Mouse (Mus musculus) left cerebral cortex, postnatal 14 days (tissue): ENCODE data around the gene Olfr384. TPM values are rescaled to one million over a fixed set of nuclear protein-coding genes. Genes with fewer than 3 reads are reported as not detected.
"Not testable (repeated sequence)": the region's sequence is repeated elsewhere in the genome, so short reads cannot be mapped to it uniquely, and the experiment has no call there.

ENCODE experiments used
- DNase-seq, 2 experiments: peaks; one replicate each; pipeline ENCODE4 v3.0.0; 2021 to 2022; ENCODE audit warnings: low spot score in 2 of 2, mixed read lengths in 1 of 2
- intact Hi-C: fragments of 180-260 bp; cut with DNase I; formaldehyde crosslinking; loops from one replicate; pipeline ENCODE4 v1.15.1; 2025
- long read RNA-seq, 2 experiments: library from polyadenylated mRNA; stranded (forward); transcript quantifications; one replicate each; pipeline ENCODE4 v2.0.0; 2021
- total RNA-seq, 2 experiments: library from RNA; stranded (reverse); gene quantifications; 2 replicates each; pipeline ENCODE4 v1.2.3; 2021

The Olfr384 gene
- not detected for total RNA-seq
- long read RNA-seq, experiment 1: 0 reads
- long read RNA-seq, experiment 2: 0 reads

- intact Hi-C loops: loop anchor here (2.0 kb wide), 1 partner anchor 47 kb away; no protein-coding TSS in a partner anchor
- DNase-seq: no peak
Observed at GRCm38 (mm10) chr11:73598294-73598693, at the start of gene Olfr384. Gene Olfr384, plus strand, starts transcription at chr11:73598594.

DNA sequence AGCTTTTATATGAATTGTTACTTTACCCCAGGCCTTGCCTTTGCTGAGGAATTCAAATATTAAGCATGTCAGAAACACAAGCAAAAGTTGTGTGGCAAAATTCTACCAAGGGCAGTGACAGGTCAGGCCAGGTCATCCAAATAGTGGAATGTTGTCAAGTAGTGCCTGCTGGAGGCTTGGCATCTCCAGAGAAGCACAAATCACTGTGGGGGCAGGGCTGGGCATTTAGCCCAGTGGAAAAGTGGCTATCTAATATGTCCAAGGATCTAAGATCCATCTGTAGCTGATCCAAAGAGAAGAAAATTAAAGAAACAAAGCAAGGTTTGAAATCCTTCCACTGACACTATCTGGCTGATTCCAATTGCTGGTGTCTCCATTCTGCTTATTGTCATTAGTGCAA, 18.5 kb upstream of the Olfr384 start:
- intact Hi-C loops: no loop called here
- DNase-seq: no peak

DNA sequence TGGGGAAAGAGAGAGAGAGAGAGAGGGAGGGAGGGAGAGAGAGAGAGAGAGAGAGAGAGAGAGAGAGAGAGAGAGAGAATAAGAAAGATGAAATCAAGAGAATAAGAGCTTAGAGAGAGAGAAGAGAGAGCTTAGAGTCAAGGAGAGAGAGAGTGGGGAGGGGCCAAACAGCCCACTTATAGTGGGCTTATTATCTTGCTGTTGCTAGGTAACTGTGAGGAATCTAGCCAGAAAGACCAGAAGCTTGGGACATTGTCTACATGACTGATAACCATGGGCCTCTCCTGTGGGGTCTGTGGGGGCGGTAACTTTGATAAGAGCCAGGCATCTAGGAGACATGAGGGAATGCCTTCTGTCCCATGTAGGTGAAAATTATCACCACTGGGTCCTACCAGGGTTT, 15.2 kb upstream of the Olfr384 start:
- intact Hi-C loops, DNase-seq: not testable (repeated sequence)

DNA sequence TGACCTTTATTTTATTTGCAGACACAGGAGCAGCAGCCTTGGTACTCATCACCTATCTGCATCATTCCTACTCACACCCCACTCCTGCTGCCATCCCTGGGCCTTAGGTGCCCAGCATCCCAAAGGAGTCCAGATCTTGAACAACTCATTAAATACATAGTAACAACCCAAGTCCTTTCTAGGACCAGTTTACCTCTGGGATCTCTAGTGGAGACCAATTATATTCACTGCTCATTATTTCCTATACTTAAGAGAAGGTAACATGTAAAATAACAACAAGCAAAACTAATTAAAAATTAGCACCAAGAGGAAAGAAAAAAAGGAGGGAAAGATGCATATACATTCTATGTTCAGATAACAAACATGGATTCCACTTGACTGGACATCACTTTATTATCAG, 5.5 kb upstream of the Olfr384 start, which contains the start of gene Olfr385:
TSS of gene Olfr385 (minus strand) at position 101 of the 400 bp plus-strand sequence.
- intact Hi-C loops: no loop called here
- DNase-seq: no peak

Other genes starting within 250 kb of the Olfr384 start
- not detected for gene Olfr20, start 247.8 kb upstream of the Olfr384 start, total RNA-seq
- gene Olfr376, start 227.3 kb upstream of the Olfr384 start, total RNA-seq: not detected
- not detected for gene Olfr1, start 199.0 kb upstream of the Olfr384 start, total RNA-seq
- gene Olfr378, start 170.1 kb upstream of the Olfr384 start, total RNA-seq: not detected
- gene Olfr380, start 141.1 kb upstream of the Olfr384 start, total RNA-seq: not detected
- gene Olfr381, start 107.0 kb upstream of the Olfr384 start, total RNA-seq: not detected
- not detected for gene Olfr382, start 81.4 kb upstream of the Olfr384 start, total RNA-seq
- gene Olfr385, start 5.6 kb upstream of the Olfr384 start, total RNA-seq: not detected
- gene Zfp735, start 90.2 kb downstream of the Olfr384 start, total RNA-seq: not detected
- gene Olfr389, start 182.1 kb downstream of the Olfr384 start, total RNA-seq: not detected
- gene Olfr390, start 184.4 kb downstream of the Olfr384 start, total RNA-seq: not detected
- not detected for gene Olfr391-ps, start 204.5 kb downstream of the Olfr384 start, total RNA-seq
- not detected for gene Olfr392, start 218.5 kb downstream of the Olfr384 start, total RNA-seq